In genomic region chr13:28483727-28484126, GRCm38 (mm10) we compare ENCODE assay signal across 12 mouse cellular contexts.
"Had no signal": no experiment of that assay in that cellular context is flagged by ENCODE, and none has a peak within 500 bp of the region (broad histone marks: within the 10 kb centered on the region; RNA-seq: fewer than 3 reads in every experiment).

No protein-coding gene starts in this region.

- ATAC-seq: inflammation-experienced regulatory T-cells, adult 6 months; liver, embryonic 12.5 days had no signal

- H3K4me3 ChIP-seq: kidney, embryonic 15.5 days; layer of hippocampus, adult 2 months; liver, embryonic 12.5 days; lung, embryonic 15.5 days; midbrain, embryonic 10.5 days; myocyte; neural tube, embryonic 15.5 days had no signal

- H3K27ac ChIP-seq: kidney, embryonic 15.5 days; layer of hippocampus, adult 2 months; liver, embryonic 12.5 days; lung, embryonic 15.5 days; midbrain, embryonic 10.5 days; neural tube, embryonic 15.5 days had no signal

- H3K9me3 ChIP-seq: kidney, embryonic 15.5 days; liver, embryonic 12.5 days; lung, embryonic 15.5 days; midbrain, embryonic 10.5 days; neural tube, embryonic 15.5 days had no signal

- H3K27me3 ChIP-seq: kidney, embryonic 15.5 days; liver, embryonic 12.5 days; lung, embryonic 15.5 days; neural tube, embryonic 15.5 days had no signal

- H3K4me1 ChIP-seq: liver, embryonic 12.5 days; neural tube, embryonic 15.5 days had no signal

- DNase-seq: left cerebral cortex, postnatal 4 days; midbrain, embryonic 14.5 days; thymus, adult 2 months; thymus, postnatal 25 days had no signal

- H3K36me3 ChIP-seq: kidney, embryonic 15.5 days; liver, embryonic 12.5 days; lung, embryonic 15.5 days; midbrain, embryonic 10.5 days; neural tube, embryonic 15.5 days had no signal

- H3K4me2 ChIP-seq: kidney, embryonic 15.5 days; liver, embryonic 12.5 days; lung, embryonic 15.5 days; neural tube, embryonic 15.5 days had no signal

- H3K9ac ChIP-seq: kidney, embryonic 15.5 days; liver, embryonic 12.5 days; lung, embryonic 15.5 days; neural tube, embryonic 15.5 days had no signal
